Mouse (Mus musculus): ENCODE measurements around the gene 4930442H23Rik. TPM values are rescaled to one million over a fixed set of nuclear protein-coding genes. Genes with fewer than 3 reads are reported as not detected.

Gene 4930442H23Rik
- polyA plus RNA-seq, 1 experiment from 2014 or later = not detected

GRCm38 (mm10) chr10:81145307-81145706 is 38.3 kb downstream of the 4930442H23Rik start:
- Histone ChIP-seq H3K27me3 (ENCODE audit: low read depth, poor library complexity, severe bottlenecking) (no peaks in the 10 kb centered on the region), H3K9me3 (replicated peaks) (no peaks in the 10 kb centered on the region), H3K36me3 (peaks cover 94% of the 10 kb centered on the region), H3K4me1 (peaks cover 43% of the 10 kb centered on the region), H3K27ac (no peak overlapping the region), H3K4me3 (0 out of 2 replicates have a peak overlapping the region, but pooled peaks have one; percentile 14)
- 93% methylated on average over 6 of the region's 6 CpGs for WGBS
- DNase-seq (ENCODE audit: low spot score) = no peak

GRCm38 (mm10) chr10:81144667-81145066 is 39.0 kb downstream of the 4930442H23Rik start:
- Histone ChIP-seq H3K36me3 (peaks cover 91% of the 10 kb centered on the region), H3K9me3 (replicated peaks) (no peaks in the 10 kb centered on the region), H3K4me3 (peak overlapping the region; percentile 16), H3K27me3 (ENCODE audit: low read depth, poor library complexity, severe bottlenecking) (no peaks in the 10 kb centered on the region), H3K27ac (no peak overlapping the region), H3K4me1 (peaks cover 47% of the 10 kb centered on the region)
- DNase-seq (ENCODE audit: low spot score) = no peak
- 94% methylated on average over 27 of the region's 27 CpGs for WGBS

- Histone ChIP-seq H3K27ac (no peak overlapping the region), H3K36me3 (peaks cover 85% of the 10 kb centered on the region), H3K27me3 (ENCODE audit: low read depth, poor library complexity, severe bottlenecking) (no peaks in the 10 kb centered on the region), H3K4me1 (peaks cover 53% of the 10 kb centered on the region), H3K9me3 (replicated peaks) (no peaks in the 10 kb centered on the region), H3K4me3 (peak overlapping the region; percentile 16)
- 97% methylated on average over 52 of the region's 52 CpGs for WGBS
- no peak for DNase-seq (ENCODE audit: low spot score)
These were observed 39.7 kb downstream of the 4930442H23Rik start for GRCm38 (mm10) chr10:81143845-81144437.

- peak overlapping the region; percentile 50 for H3K27ac ChIP-seq
- H3K4me1 ChIP-seq = peaks cover 60% of the 10 kb centered on the region
- no peak overlapping the region for H3K4me3 ChIP-seq
- peaks cover 77% of the 10 kb centered on the region for H3K36me3 ChIP-seq
- no peak for DNase-seq (ENCODE audit: low spot score)
- H3K9me3 ChIP-seq (replicated peaks) = no peaks in the 10 kb centered on the region
- H3K27me3 ChIP-seq (ENCODE audit: low read depth, poor library complexity, severe bottlenecking) = no peaks in the 10 kb centered on the region
- 93% methylated on average over 7 of the region's 7 CpGs for WGBS
These were observed 40.5 kb downstream of the 4930442H23Rik start for GRCm38 (mm10) chr10:81143157-81143633.

GRCm38 (mm10) chr10:81142551-81142981 is 41.1 kb downstream of the 4930442H23Rik start:
- H3K27ac ChIP-seq = peak overlapping the region; percentile 50
- H3K9me3 ChIP-seq (replicated peaks) = no peaks in the 10 kb centered on the region
- 90% methylated on average over 5 of the region's 5 CpGs for WGBS
- no peaks in the 10 kb centered on the region for H3K27me3 ChIP-seq (ENCODE audit: low read depth, poor library complexity, severe bottlenecking)
- peaks cover 67% of the 10 kb centered on the region for H3K4me1 ChIP-seq
- DNase-seq (ENCODE audit: low spot score) = no peak
- no peak overlapping the region for H3K4me3 ChIP-seq
- H3K36me3 ChIP-seq = peaks cover 71% of the 10 kb centered on the region

GRCm38 (mm10) chr10:81141455-81142210 is 42.0 kb downstream of the 4930442H23Rik start:
- Histone ChIP-seq H3K4me3 (peak overlapping the region; percentile 91), H3K27ac (0 out of 2 replicates have a peak overlapping the region, but pooled peaks have one; percentile 50), H3K36me3 (peaks cover 62% of the 10 kb centered on the region), H3K27me3 (ENCODE audit: low read depth, poor library complexity, severe bottlenecking) (no peaks in the 10 kb centered on the region), H3K9me3 (replicated peaks) (no peaks in the 10 kb centered on the region), H3K4me1 (peaks cover 68% of the 10 kb centered on the region)
- 86% methylated on average over 7 of the region's 7 CpGs for WGBS
- no peak for DNase-seq (ENCODE audit: low spot score)

- 65% methylated on average over 10 of the region's 10 CpGs for WGBS
- peak overlapping the region; percentile 38 for H3K27ac ChIP-seq
- no peaks in the 10 kb centered on the region for H3K9me3 ChIP-seq (replicated peaks)
- H3K4me3 ChIP-seq = peak overlapping the region; percentile 91
- peaks cover 54% of the 10 kb centered on the region for H3K36me3 ChIP-seq
- H3K27me3 ChIP-seq (ENCODE audit: low read depth, poor library complexity, severe bottlenecking) = peaks cover 2% of the 10 kb centered on the region
- no peak for DNase-seq (ENCODE audit: low spot score)
- H3K4me1 ChIP-seq = peaks cover 72% of the 10 kb centered on the region
These were observed 42.8 kb downstream of the 4930442H23Rik start for GRCm38 (mm10) chr10:81140717-81141454.

- peak overlapping the region; percentile 91 for H3K4me3 ChIP-seq
- peak overlapping the region; percentile 38 for H3K27ac ChIP-seq
- WGBS = 65% methylated on average over 8 of the region's 8 CpGs
These were observed 43.6 kb downstream of the 4930442H23Rik start for GRCm38 (mm10) chr10:81140005-81140404.

GRCm38 (mm10) chr10:81139529-81139846 is 44.2 kb downstream of the 4930442H23Rik start:
- WGBS = 79% methylated on average over 4 of the region's 4 CpGs
- Histone ChIP-seq H3K27me3 (ENCODE audit: low read depth, poor library complexity, severe bottlenecking) (peaks cover 16% of the 10 kb centered on the region), H3K27ac (peak overlapping the region; percentile 38; the same call in 1 of the 2 replicates), H3K9me3 (replicated peaks) (no peaks in the 10 kb centered on the region), H3K4me3 (peak overlapping the region; percentile 91), H3K4me1 (peaks cover 80% of the 10 kb centered on the region), H3K36me3 (peaks cover 40% of the 10 kb centered on the region)
- DNase-seq (ENCODE audit: low spot score) = no peak

More at GRCm38 (mm10) chr10:81140005-81140404, 43.6 kb downstream of the 4930442H23Rik start:
- no peak for DNase-seq (ENCODE audit: low spot score)
- Histone ChIP-seq H3K9me3 (replicated peaks) (no peaks in the 10 kb centered on the region), H3K4me1 (peaks cover 77% of the 10 kb centered on the region), H3K27me3 (ENCODE audit: low read depth, poor library complexity, severe bottlenecking) (peaks cover 11% of the 10 kb centered on the region), H3K36me3 (peaks cover 46% of the 10 kb centered on the region)

GRCm38 (mm10) chr10:81138821-81139528 is 44.7 kb downstream of the 4930442H23Rik start:
- Histone ChIP-seq H3K4me1 (peaks cover 83% of the 10 kb centered on the region), H3K27ac (peak overlapping the region; percentile 98), H3K27me3 (ENCODE audit: low read depth, poor library complexity, severe bottlenecking) (peaks cover 21% of the 10 kb centered on the region), H3K9me3 (replicated peaks) (no peaks in the 10 kb centered on the region), H3K36me3 (peaks cover 35% of the 10 kb centered on the region), H3K4me3 (peak overlapping the region; percentile 91)
- 60% methylated on average over 11 of the region's 11 CpGs for WGBS
- no peak for DNase-seq (ENCODE audit: low spot score)

GRCm38 (mm10) chr10:81138131-81138782 is 45.4 kb downstream of the 4930442H23Rik start:
- H3K36me3 ChIP-seq = peaks cover 28% of the 10 kb centered on the region
- peak overlapping the region; percentile 98 for H3K27ac ChIP-seq
- peaks cover 28% of the 10 kb centered on the region for H3K27me3 ChIP-seq (ENCODE audit: low read depth, poor library complexity, severe bottlenecking)
- H3K9me3 ChIP-seq (replicated peaks) = no peaks in the 10 kb centered on the region
- peak; percentile 57 for DNase-seq (ENCODE audit: low spot score)
- H3K4me1 ChIP-seq = peaks cover 83% of the 10 kb centered on the region
- WGBS = 1% methylated on average over 23 of the region's 24 CpGs
- H3K4me3 ChIP-seq = peak overlapping the region; percentile 91
